ENCODE assay signal across 9 mouse cellular contexts in the genomic region with DNA sequence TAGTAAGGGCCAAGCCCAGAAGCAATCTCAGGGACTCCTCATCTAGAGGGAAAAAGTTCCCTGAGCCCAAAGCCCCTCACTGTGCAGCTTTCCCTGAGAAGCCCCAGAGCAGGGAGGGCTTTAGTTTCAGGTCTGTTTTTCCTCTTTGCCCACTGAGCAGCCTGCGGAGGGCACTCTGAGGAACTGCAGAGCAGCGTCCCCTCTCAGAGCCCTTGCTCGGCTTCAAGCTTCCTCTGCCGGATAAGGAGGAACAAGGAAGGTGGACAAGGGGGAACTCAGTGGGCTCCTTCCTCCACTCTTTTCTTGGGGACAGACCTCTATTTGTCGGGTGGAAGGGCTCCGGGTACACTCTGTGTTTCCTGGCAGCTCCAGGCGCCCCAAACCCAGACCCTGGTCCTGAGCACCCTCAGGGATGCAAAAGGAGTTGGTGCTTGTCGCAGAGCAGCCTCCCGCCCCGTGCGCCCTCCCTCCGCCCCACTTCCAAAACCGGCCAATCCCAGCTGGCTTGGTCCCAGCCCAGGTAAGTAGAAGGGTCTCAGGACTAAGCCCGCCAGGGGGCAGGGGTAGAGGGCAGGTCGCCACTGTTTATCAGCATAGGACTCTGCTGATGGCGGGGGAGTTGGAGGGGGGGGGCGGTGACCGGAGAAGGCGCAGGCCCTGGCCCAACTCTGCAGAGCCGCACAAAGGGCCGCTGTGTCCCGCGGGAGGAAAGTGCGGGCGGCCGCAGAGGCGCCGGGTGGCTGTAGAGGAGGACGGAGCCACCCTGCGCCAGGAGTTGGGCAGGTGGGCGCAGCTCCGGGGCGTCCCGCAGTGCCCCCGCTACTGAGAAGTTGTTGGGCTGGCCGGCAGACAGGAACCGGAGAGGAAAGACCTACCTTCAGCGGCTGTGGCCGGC. TPM values are rescaled to one million over a fixed set of nuclear protein-coding genes. Genes with fewer than 3 reads are reported as not detected.
DNase-seq lines count a peak whose midpoint lies in the region; ATAC-seq and TF ChIP-seq lines count a peak whose summit lies in the region.
"Had no signal": no experiment of that assay in that cellular context is flagged by ENCODE, and none has a peak within 500 bp of the region (broad histone marks: within the 10 kb centered on the region; RNA-seq: fewer than 3 reads in every experiment).

No protein-coding gene starts in this region.

- no peak overlapping the region for H3K27ac ChIP-seq in kidney, embryonic 14.5 days (ENCODE audit: low read depth, low read length)
- H3K27ac ChIP-seq in bone marrow macrophage, adult 2 months (ENCODE audit: insufficient read depth, low read depth, low read length) = no peak overlapping the region
- peak overlapping the region; percentile 46 for H3K27ac ChIP-seq in forebrain, embryonic 11.5 days (ENCODE audit: low read depth, low read length)
- peak overlapping the region; percentile 53 for H3K27ac ChIP-seq in intestine, embryonic 16.5 days (ENCODE audit: low read length)
- H3K27ac ChIP-seq: macrophage had no signal

- H3K36me3 ChIP-seq in kidney, embryonic 14.5 days (ENCODE audit: control insufficient read depth, insufficient read depth, low read length) = no peaks in the 10 kb centered on the region
- no peaks in the 10 kb centered on the region for H3K36me3 ChIP-seq in forebrain, embryonic 11.5 days (ENCODE audit: control insufficient read depth, insufficient read depth, low read length)
- H3K36me3 ChIP-seq in intestine, embryonic 16.5 days (ENCODE audit: control insufficient read depth, insufficient read depth, low read length) = no peaks in the 10 kb centered on the region

- TF ChIP-seq CTCF in bone marrow macrophage, adult 2 months (IDR thresholded peaks at IDR 0.05; ENCODE audit: low read depth, low read length) = no peak

- H3K4me1 ChIP-seq in kidney, embryonic 14.5 days (ENCODE audit: control insufficient read depth, insufficient read depth, low read length) = peaks cover 13% of the 10 kb centered on the region
- H3K4me1 ChIP-seq in bone marrow macrophage, adult 2 months (ENCODE audit: control insufficient read depth, insufficient read depth, low read length) = 0 out of 2 replicates have a peak, but pooled peaks cover 4% of the 10 kb centered on the region
- H3K4me1 ChIP-seq in forebrain, embryonic 11.5 days (replicated peaks; ENCODE audit: control insufficient read depth, insufficient read depth, low read length) = peaks cover 13% of the 10 kb centered on the region
- H3K4me1 ChIP-seq in intestine, embryonic 16.5 days (ENCODE audit: control insufficient read depth, insufficient read depth, low read length) = peaks cover 15% of the 10 kb centered on the region

- WGBS in kidney, embryonic 14.5 days = under 1% methylated on average over 38 of the region's 39 CpGs
- WGBS in forebrain, embryonic 11.5 days = under 1% methylated on average over 36 of the region's 39 CpGs
- WGBS in intestine, embryonic 16.5 days = 2% methylated on average over 39 of the region's 39 CpGs

- H3K9ac ChIP-seq in kidney, embryonic 14.5 days (ENCODE audit: low read depth, low read length) = peak overlapping the region; percentile 65
- peak overlapping the region; percentile 88 for H3K9ac ChIP-seq in forebrain, embryonic 11.5 days (ENCODE audit: low read length)
- H3K9ac ChIP-seq in intestine, embryonic 16.5 days (ENCODE audit: low read depth, low read length) = peak overlapping the region; percentile 73

- peak; percentile 84 for ATAC-seq in kidney, embryonic 14.5 days (ENCODE audit: low FRiP score, low TSS enrichment)
- ATAC-seq in forebrain, embryonic 11.5 days (replicated peaks; ENCODE audit: low FRiP score) = peak; percentile 74
- peak; percentile 39 for ATAC-seq in intestine, embryonic 16.5 days
- ATAC-seq in megakaryocyte, adult 5-6 weeks (ENCODE audit: poor library complexity, severe bottlenecking) = peak; percentile 43
- ATAC-seq in monocyte, adult 5-6 weeks (replicated peaks; ENCODE audit: insufficient number of reproducible peaks, low FRiP score, low TSS enrichment, poor library complexity, severe bottlenecking) = no peak

- no peak for DNase-seq in kidney, adult 11 months
- DNase-seq in forebrain, embryonic 11.5 days (ENCODE audit: low spot score) = peak; percentile 82
- peak; percentile 34 for DNase-seq in yolk sac, embryonic 10.5 days (ENCODE audit: low spot score)

- peak overlapping the region; percentile 97 for H3K4me2 ChIP-seq in kidney, embryonic 14.5 days (replicated peaks; ENCODE audit: low read depth, low read length)
- peak overlapping the region; percentile 95 for H3K4me2 ChIP-seq in forebrain, embryonic 11.5 days (ENCODE audit: low read depth, low read length, severe bottlenecking)
- peak overlapping the region; percentile 98 for H3K4me2 ChIP-seq in intestine, embryonic 16.5 days (ENCODE audit: low read depth, low read length)

- H3K9me3 ChIP-seq in kidney, embryonic 14.5 days (ENCODE audit: control insufficient read depth, low read length) = no peaks in the 10 kb centered on the region
- H3K9me3 ChIP-seq in forebrain, embryonic 11.5 days (ENCODE audit: control insufficient read depth, low read length) = no peaks in the 10 kb centered on the region
- no peaks in the 10 kb centered on the region for H3K9me3 ChIP-seq in intestine, embryonic 16.5 days (ENCODE audit: control insufficient read depth, low read length)

- H3K27me3 ChIP-seq in kidney, embryonic 14.5 days (ENCODE audit: control insufficient read depth, insufficient read depth, low read length) = peaks cover 14% of the 10 kb centered on the region; the same call in 1 of the 2 replicates
- H3K27me3 ChIP-seq in forebrain, embryonic 11.5 days (ENCODE audit: control insufficient read depth, insufficient read depth, low read length) = peaks cover 4% of the 10 kb centered on the region; the same call in 1 of the 2 replicates
- 0 out of 2 replicates have a peak, but pooled peaks cover 2% of the 10 kb centered on the region for H3K27me3 ChIP-seq in intestine, embryonic 16.5 days (replicated peaks; ENCODE audit: control insufficient read depth, insufficient read depth, low read length)

- peak overlapping the region; percentile 55 for H3K4me3 ChIP-seq in kidney, embryonic 14.5 days (ENCODE audit: low read length)
- H3K4me3 ChIP-seq in bone marrow macrophage, adult 2 months (ENCODE audit: insufficient read depth, low read length) = peak overlapping the region; percentile 55
- peak overlapping the region; percentile 74 for H3K4me3 ChIP-seq in forebrain, embryonic 11.5 days (ENCODE audit: low read depth, low read length)
- peak overlapping the region; percentile 51 for H3K4me3 ChIP-seq in intestine, embryonic 16.5 days (ENCODE audit: low read length)

- TF ChIP-seq POLR2A in bone marrow macrophage, adult 2 months (IDR thresholded peaks at IDR 0.05; ENCODE audit: borderline replicate concordance, low read depth, low read length) = no peak

RNA-seq across cellular contexts. Expression of a gene that starts 31.9 kb away (rescaled TPM):
- polyA plus RNA-seq in kidney, embryonic 14.5 days (2014; fragmentation: Nextera tagmentation; extraction: Ambion mirVana) = 3.7 and 6.6 TPM in 2 replicates
- 17.8 and 18.0 TPM in 2 replicates for polyA plus RNA-seq in bone marrow macrophage, adult 2 months (2012; ENCODE audit: insufficient read depth, insufficient read length, missing spikeins)
- polyA plus RNA-seq in forebrain, embryonic 11.5 days (2014; fragmentation: Nextera tagmentation; extraction: Ambion mirVana) = 6.5 and 8.6 TPM in 2 replicates
- 18.6 and 20.4 TPM in 2 replicates for polyA plus RNA-seq in intestine, embryonic 16.5 days (2015; fragmentation: Nextera tagmentation; extraction: Ambion mirVana)
- total RNA-seq in megakaryocyte, adult 5-6 weeks (2015) = 2.1 and 3.0 TPM in 2 replicates
- 1.7 and 3.6 TPM in 2 replicates for total RNA-seq in megakaryocyte, adult 5-6 weeks (2017)
- 1.1 to 3.6 TPM (median 1.4 TPM) in 3 replicates for total RNA-seq in monocyte, adult 5-6 weeks (2017)

Comparison
In these comparisons a context has a peak if more than half of its experiments do, and no peak if none do; other contexts are left out.
1. H3K27ac ChIP-seq: peak in forebrain, embryonic 11.5 days (single experiment) and intestine, embryonic 16.5 days (single experiment); none in kidney, embryonic 14.5 days (single experiment) and bone marrow macrophage, adult 2 months (single experiment).
2. Peak in every context shown above with its lines, with median percentiles within 50 percentile points of each other: H3K4me2 ChIP-seq, H3K4me3 ChIP-seq and H3K9ac ChIP-seq.